Mouse (Mus musculus): ENCODE data around the gene Mff. TPM values are rescaled to one million over a fixed set of nuclear protein-coding genes. Genes with fewer than 3 reads are reported as not detected.

Gene Mff
- polyA plus RNA-seq, 1 experiment from 2014 or later, result 232 TPM

GRCm38 (mm10) chr1:82746408-82746807 lies 21.7 kb downstream of the Mff start:
- H3K4me1 ChIP-seq, result no peaks in the 10 kb centered on the region
- H3K4me3 ChIP-seq, result no peak overlapping the region
- no peaks in the 10 kb centered on the region for H3K9me3 ChIP-seq (replicated peaks)
- H3K27me3 ChIP-seq (ENCODE audit: low read depth, poor library complexity, severe bottlenecking), result no peaks in the 10 kb centered on the region
- 95% methylated on average over 4 of the region's 4 CpGs for WGBS
- no peak for DNase-seq (ENCODE audit: low spot score)
- peaks cover 35% of the 10 kb centered on the region for H3K36me3 ChIP-seq
- H3K27ac ChIP-seq (replicated peaks), result no peak overlapping the region

DNA sequence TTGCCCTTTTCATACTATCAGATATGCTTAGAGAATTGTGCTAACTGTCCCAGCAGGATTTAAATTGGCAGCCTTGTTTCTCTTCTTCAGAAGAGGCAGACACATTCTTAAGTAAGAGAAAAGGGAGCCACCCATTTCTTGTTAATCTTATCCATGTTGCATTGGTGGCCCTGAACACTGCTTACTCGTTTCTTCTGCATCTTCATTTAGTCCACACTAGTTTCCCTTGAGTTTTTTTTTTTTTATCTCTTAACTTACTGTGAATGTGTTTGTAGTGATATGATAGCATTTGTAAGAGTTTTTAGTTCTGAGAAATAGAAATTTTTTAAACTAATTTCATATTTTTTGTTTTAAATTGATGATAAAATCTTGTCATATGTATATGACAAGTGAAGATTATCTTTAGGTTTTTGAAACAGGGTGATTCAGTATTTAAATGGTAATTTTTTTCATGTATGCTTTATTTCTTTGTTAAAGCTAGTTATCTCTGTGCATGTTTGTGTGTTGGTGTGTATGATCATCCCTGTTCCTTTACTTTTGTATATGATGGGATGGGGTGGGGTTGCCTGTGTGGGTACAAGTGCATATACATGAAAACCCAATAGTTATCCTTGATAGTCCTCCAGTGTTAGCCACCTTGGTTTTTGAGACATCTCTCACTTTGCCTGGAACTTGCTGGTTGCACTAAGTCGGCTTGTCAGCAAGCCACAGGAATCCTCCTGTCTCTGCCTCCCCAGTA lies 23.2 kb downstream of the Mff start:
- Histone ChIP-seq H3K36me3 (peaks cover 36% of the 10 kb centered on the region), H3K27ac (replicated peaks) (no peak overlapping the region), H3K4me3 (no peak overlapping the region), H3K4me1 (no peaks in the 10 kb centered on the region), H3K27me3 (ENCODE audit: low read depth, poor library complexity, severe bottlenecking) (no peaks in the 10 kb centered on the region), H3K9me3 (replicated peaks) (no peaks in the 10 kb centered on the region)
- DNase-seq (ENCODE audit: low spot score), result no peak
- 89% methylated on average over 2 of the region's 2 CpGs for WGBS

- H3K27me3 ChIP-seq (ENCODE audit: low read depth, poor library complexity, severe bottlenecking), result no peaks in the 10 kb centered on the region
- DNase-seq (ENCODE audit: low spot score), result no peak
- no peak overlapping the region for H3K4me3 ChIP-seq
- WGBS, result 86% methylated on average over 1 of the region's 1 CpGs
- H3K9me3 ChIP-seq (replicated peaks), result 0 out of 2 replicates have a peak, but pooled peaks cover 6% of the 10 kb centered on the region
- H3K4me1 ChIP-seq, result no peaks in the 10 kb centered on the region
- peaks cover 55% of the 10 kb centered on the region for H3K36me3 ChIP-seq
- H3K27ac ChIP-seq (replicated peaks), result no peak overlapping the region
Measured at GRCm38 (mm10) chr1:82759520-82759919, 34.8 kb downstream of the Mff start.

GRCm38 (mm10) chr1:82761454-82762169 lies 36.9 kb downstream of the Mff start:
- Histone ChIP-seq H3K4me1 (no peaks in the 10 kb centered on the region), H3K27me3 (ENCODE audit: low read depth, poor library complexity, severe bottlenecking) (no peaks in the 10 kb centered on the region), H3K36me3 (peaks cover 34% of the 10 kb centered on the region), H3K27ac (replicated peaks) (no peak overlapping the region), H3K4me3 (no peak overlapping the region), H3K9me3 (replicated peaks) (0 out of 2 replicates have a peak, but pooled peaks cover 6% of the 10 kb centered on the region)
- WGBS, result 92% methylated on average over 8 of the region's 8 CpGs
- no peak for DNase-seq (ENCODE audit: low spot score)

GRCm38 (mm10) chr1:82762274-82762673 lies 37.6 kb downstream of the Mff start:
- Histone ChIP-seq H3K9me3 (replicated peaks) (0 out of 2 replicates have a peak, but pooled peaks cover 6% of the 10 kb centered on the region), H3K4me1 (no peaks in the 10 kb centered on the region)

GRCm38 (mm10) chr1:82766227-82766626 lies 41.5 kb downstream of the Mff start:
- DNase-seq (ENCODE audit: low spot score), result no peak
- WGBS, result 81% methylated on average over 1 of the region's 1 CpGs

More at GRCm38 (mm10) chr1:82762274-82762673, 37.6 kb downstream of the Mff start:
- no peaks in the 10 kb centered on the region for H3K27me3 ChIP-seq (ENCODE audit: low read depth, poor library complexity, severe bottlenecking)
- no peak overlapping the region for H3K27ac ChIP-seq (replicated peaks)
- WGBS, result 84% methylated on average over 1 of the region's 1 CpGs
- H3K36me3 ChIP-seq, result peaks cover 33% of the 10 kb centered on the region
- H3K4me3 ChIP-seq, result no peak overlapping the region
- DNase-seq (ENCODE audit: low spot score), result no peak

GRCm38 (mm10) chr1:82766641-82767040 lies 42.0 kb downstream of the Mff start:
- Histone ChIP-seq H3K4me3 (no peak overlapping the region), H3K9me3 (replicated peaks) (0 out of 2 replicates have a peak, but pooled peaks cover 6% of the 10 kb centered on the region), H3K27me3 (ENCODE audit: low read depth, poor library complexity, severe bottlenecking) (no peaks in the 10 kb centered on the region), H3K4me1 (no peaks in the 10 kb centered on the region), H3K36me3 (peaks cover 8% of the 10 kb centered on the region), H3K27ac (replicated peaks) (no peak overlapping the region)
- 91% methylated on average over 4 of the region's 4 CpGs for WGBS
- DNase-seq (ENCODE audit: low spot score), result no peak

More at GRCm38 (mm10) chr1:82766227-82766626, 41.5 kb downstream of the Mff start:
- Histone ChIP-seq H3K36me3 (peaks cover 12% of the 10 kb centered on the region), H3K4me1 (no peaks in the 10 kb centered on the region), H3K27me3 (ENCODE audit: low read depth, poor library complexity, severe bottlenecking) (no peaks in the 10 kb centered on the region), H3K9me3 (replicated peaks) (0 out of 2 replicates have a peak, but pooled peaks cover 6% of the 10 kb centered on the region), H3K27ac (replicated peaks) (no peak overlapping the region), H3K4me3 (no peak overlapping the region)

GRCm38 (mm10) chr1:82768269-82768668 lies 43.6 kb downstream of the Mff start, which contains the start of gene Tm4sf20:
Tm4sf20 (minus strand) TSS chr1:82768461.
- 82% methylated on average over 5 of the region's 5 CpGs for WGBS
- Histone ChIP-seq H3K27me3 (ENCODE audit: low read depth, poor library complexity, severe bottlenecking) (no peaks in the 10 kb centered on the region), H3K27ac (replicated peaks) (no peak within 1 kb of the TSS)

GRCm38 (mm10) chr1:82771022-82771586 lies 46.4 kb downstream of the Mff start, which contains the start of gene Gm47791:
Gm47791 (minus strand) TSS chr1:82771243.
- no peak within 1 kb of the TSS for H3K27ac ChIP-seq (replicated peaks)
- no peak for DNase-seq (ENCODE audit: low spot score)
- H3K27me3 ChIP-seq (ENCODE audit: low read depth, poor library complexity, severe bottlenecking), result no peaks in the 10 kb centered on the region
- no peaks in the 10 kb centered on the region for H3K36me3 ChIP-seq
- WGBS, result 93% methylated on average over 15 of the region's 15 CpGs
- no peaks in the 10 kb centered on the region for H3K4me1 ChIP-seq
- H3K9me3 ChIP-seq (replicated peaks), result no peaks in the 10 kb centered on the region
- H3K4me3 ChIP-seq, result no peak within 1 kb of the TSS

More at GRCm38 (mm10) chr1:82768269-82768668, 43.6 kb downstream of the Mff start, which contains the start of gene Tm4sf20:
- Histone ChIP-seq H3K36me3 (no peaks in the 10 kb centered on the region), H3K4me1 (no peaks in the 10 kb centered on the region), H3K9me3 (replicated peaks) (no peaks in the 10 kb centered on the region), H3K4me3 (no peak within 1 kb of the TSS)
- DNase-seq (ENCODE audit: low spot score), result no peak

GRCm38 (mm10) chr1:82772428-82772827 lies 47.7 kb downstream of the Mff start:
- Histone ChIP-seq H3K4me1 (no peaks in the 10 kb centered on the region), H3K36me3 (no peaks in the 10 kb centered on the region), H3K27me3 (ENCODE audit: low read depth, poor library complexity, severe bottlenecking) (no peaks in the 10 kb centered on the region), H3K4me3 (no peak overlapping the region), H3K27ac (replicated peaks) (no peak overlapping the region), H3K9me3 (replicated peaks) (no peaks in the 10 kb centered on the region)
- WGBS, result 89% methylated on average over 4 of the region's 4 CpGs
- no peak for DNase-seq (ENCODE audit: low spot score)

DNA sequence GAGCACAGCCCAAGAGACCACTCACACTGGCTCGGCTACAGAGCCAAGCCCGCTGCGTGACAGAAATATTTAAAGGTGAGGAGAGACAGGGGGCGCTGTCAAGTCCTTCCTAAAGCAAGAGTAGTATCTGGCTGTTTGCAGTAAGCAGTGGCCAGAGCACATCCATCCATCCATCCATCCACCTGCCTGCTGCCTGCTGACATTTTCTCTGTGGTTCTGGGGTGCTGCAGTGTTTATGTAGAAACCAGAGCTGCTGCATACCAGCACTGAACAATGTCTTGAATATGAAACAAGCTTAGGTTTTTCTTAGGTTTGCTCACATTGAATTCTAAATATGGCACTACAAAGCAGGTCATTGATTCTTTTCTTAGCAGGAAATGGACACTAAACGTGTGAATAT lies 48.5 kb downstream of the Mff start:
- Histone ChIP-seq H3K9me3 (replicated peaks) (no peaks in the 10 kb centered on the region), H3K4me3 (no peak overlapping the region), H3K36me3 (no peaks in the 10 kb centered on the region), H3K27me3 (ENCODE audit: low read depth, poor library complexity, severe bottlenecking) (no peaks in the 10 kb centered on the region), H3K4me1 (no peaks in the 10 kb centered on the region), H3K27ac (replicated peaks) (no peak overlapping the region)
- DNase-seq (ENCODE audit: low spot score), result no peak
- WGBS, result 73% methylated on average over 5 of the region's 5 CpGs

DNA sequence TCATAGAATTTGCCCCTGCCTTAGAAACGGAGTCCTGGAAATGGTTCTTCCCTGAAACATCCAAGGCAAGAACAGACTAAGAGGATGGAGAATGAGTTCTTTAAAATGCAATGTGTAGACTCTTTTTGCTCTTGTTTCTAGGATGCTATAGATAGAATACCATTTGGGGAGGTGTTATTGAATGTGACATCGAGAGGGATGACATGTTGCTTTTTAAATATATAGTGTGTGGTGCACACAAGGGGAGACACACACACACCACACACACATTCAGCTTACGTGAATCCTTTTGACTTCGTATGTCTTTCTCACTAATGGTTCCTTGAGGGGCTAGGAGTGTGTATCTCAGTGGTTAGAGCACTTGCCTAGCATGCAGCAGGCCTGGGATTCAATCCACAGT lies 50.6 kb downstream of the Mff start:
- no peak overlapping the region for H3K4me3 ChIP-seq
- no peaks in the 10 kb centered on the region for H3K27me3 ChIP-seq (ENCODE audit: low read depth, poor library complexity, severe bottlenecking)
- H3K36me3 ChIP-seq, result no peaks in the 10 kb centered on the region
- WGBS, result 93% methylated on average over 4 of the region's 4 CpGs
- no peak overlapping the region for H3K27ac ChIP-seq (replicated peaks)
- H3K4me1 ChIP-seq, result no peaks in the 10 kb centered on the region
- no peaks in the 10 kb centered on the region for H3K9me3 ChIP-seq (replicated peaks)
- no peak for DNase-seq (ENCODE audit: low spot score)
